Comparison of ENCODE assay signal across 8 mouse cellular contexts in genomic region chr4:155361303-155361791, GRCm38 (mm10). TPM values are rescaled to one million over a fixed set of nuclear protein-coding genes. Genes with fewer than 3 reads are reported as not detected.
A peak's percentile ranks its signal among the peaks of the same experiment; 100 is the strongest.
DNase-seq lines count a peak whose midpoint lies in the region; ATAC-seq and TF ChIP-seq lines count a peak whose summit lies in the region.

Gene Prkcz (minus strand): TSS chr4:155361361.

- peak within 1 kb of the TSS; percentile 64 for H3K4me2 ChIP-seq in hindbrain, embryonic 16.5 days (ENCODE audit: low read length)

- H3K36me3 ChIP-seq in ES-Bruce4 (ENCODE audit: control insufficient read depth, insufficient read depth, low read length, poor library complexity, severe bottlenecking), result no peaks in the 10 kb centered on the region
- no peaks in the 10 kb centered on the region for H3K36me3 ChIP-seq in hindbrain, embryonic 16.5 days (ENCODE audit: control insufficient read depth, insufficient read depth, low read length)

- peak within 1 kb of the TSS; percentile 75 for H3K9ac ChIP-seq in ES-Bruce4 (ENCODE audit: low read depth, poor library complexity, severe bottlenecking)
- H3K9ac ChIP-seq in hindbrain, embryonic 16.5 days (ENCODE audit: low read depth, low read length), result peak within 1 kb of the TSS; percentile 31

- H3K9me3 ChIP-seq in ES-Bruce4 (replicated peaks; ENCODE audit: control insufficient read depth, insufficient read depth, low read length, poor library complexity, severe bottlenecking), result no peaks in the 10 kb centered on the region
- H3K9me3 ChIP-seq in hindbrain, embryonic 16.5 days (ENCODE audit: control insufficient read depth, low read length), result no peaks in the 10 kb centered on the region

- TF ChIP-seq EP300 in ES-Bruce4 (IDR thresholded peaks at IDR 0.05; ENCODE audit: insufficient read depth, low read depth, low read length), result no peak

- no peaks in the 10 kb centered on the region for H3K27me3 ChIP-seq in ES-Bruce4 (ENCODE audit: control insufficient read depth, insufficient read depth, low read length, poor library complexity, severe bottlenecking)
- H3K27me3 ChIP-seq in hindbrain, embryonic 16.5 days (replicated peaks; ENCODE audit: control insufficient read depth, insufficient read depth, low read length), result peaks cover 54% of the 10 kb centered on the region

- peak within 1 kb of the TSS; percentile 78 for H3K4me3 ChIP-seq in ES-Bruce4 (ENCODE audit: low read depth, low read length)
- H3K4me3 ChIP-seq in hindbrain, embryonic 16.5 days (ENCODE audit: low read length), result peak within 1 kb of the TSS; percentile 44

- H3K4me1 ChIP-seq in ES-Bruce4 (ENCODE audit: control insufficient read depth, insufficient read depth, low read length), result peaks cover 13% of the 10 kb centered on the region
- peaks cover 9% of the 10 kb centered on the region for H3K4me1 ChIP-seq in hindbrain, embryonic 16.5 days (ENCODE audit: control insufficient read depth, insufficient read depth, low read depth, low read length)

- TF ChIP-seq POLR2A in ES-Bruce4 (IDR thresholded peaks at IDR 0.05; ENCODE audit: insufficient read depth, low read length), result peak; percentile 37

- H3K27ac ChIP-seq in ES-Bruce4 (ENCODE audit: insufficient read depth, low read length), result no peak within 1 kb of the TSS
- no peak within 1 kb of the TSS for H3K27ac ChIP-seq in hindbrain, embryonic 16.5 days (ENCODE audit: low read depth, low read length)

- no peak for TF ChIP-seq CTCF in ES-Bruce4 (IDR thresholded peaks at IDR 0.05; ENCODE audit: low read depth, low read length)

- peak; percentile 94 for DNase-seq in cerebellum, adult 8-10 months
- peak; percentile 45 to 68 for DNase-seq in gastrocnemius, adult 8-10 months (ENCODE audit: low spot score in 2 of 2)
- DNase-seq in left cerebral cortex, adult 11 months (ENCODE audit: low spot score), result peak; percentile 54
- DNase-seq in lung, postnatal 25 days (ENCODE audit: low spot score), result peak; percentile 94
- peak; percentile 83 for DNase-seq in right cerebral cortex, adult 18-20 months
- peak; percentile 83 for DNase-seq in urinary bladder, adult 2 months (ENCODE audit: low spot score)

- ATAC-seq in hindbrain, embryonic 16.5 days, result peak; percentile 82

- 0% methylated on average over 50 of the region's 51 CpGs for WGBS in hindbrain, embryonic 16.5 days

RNA-seq across cellular contexts. Expression of gene Prkcz, which starts in this region (rescaled TPM):
- polyA plus RNA-seq in ES-Bruce4 (2011; ENCODE audit: insufficient read depth, insufficient read length, low read depth, missing spikeins), result 33.3 and 36.6 TPM in 2 replicates
- 1 to 10 TPM; 1.8 to 2.9 (median 2.4) TPM for total RNA-seq in gastrocnemius, adult 8-10 months (2022)
- polyA plus RNA-seq in hindbrain, embryonic 16.5 days (2015; fragmentation: Nextera tagmentation; extraction: Ambion mirVana), result 93.2 and 93.9 TPM in 2 replicates
- polyA plus RNA-seq in urinary bladder, adult 2 months (2012; rRNA removed), result 16.3 and 17.3 TPM in 2 replicates
